In genomic region chr3:79994029-79994539, GRCm38 (mm10) we compare ENCODE assay signal across 12 mouse cellular contexts.
A peak's percentile ranks its signal among the peaks of the same experiment; 100 is the strongest.
DNase-seq lines count a peak whose midpoint lies in the region; ATAC-seq and TF ChIP-seq lines count a peak whose summit lies in the region.
"Had no signal": no experiment of that assay in that cellular context is flagged by ENCODE, and none has a peak within 500 bp of the region (broad histone marks: within the 10 kb centered on the region; RNA-seq: fewer than 3 reads in every experiment).

No protein-coding gene starts in this region.

- DNase-seq in kidney, postnatal 0 days (ENCODE audit: low spot score), result peak; percentile 79
- no peak for DNase-seq in kidney, postnatal 14 days
- peak; percentile 69 for DNase-seq in c-Kit-positive CD71-positive TER-119-positive erythroid progenitor cells, embryonic 14.5 days (ENCODE audit: low spot score)
- peak; percentile 84 for DNase-seq in heart, postnatal 0 days (ENCODE audit: low spot score)
- no peak for DNase-seq in layer of hippocampus, adult 9-10 months (ENCODE audit: low spot score)
- DNase-seq: adrenal gland, postnatal 14 days; cerebellum, postnatal 14 days; right cerebral cortex, postnatal 4 days had no signal

- no peak for ATAC-seq in kidney, postnatal 0 days (replicated peaks; ENCODE audit: low FRiP score, low read depth)
- ATAC-seq in heart, postnatal 0 days (ENCODE audit: insufficient read depth, low read depth), result peak; percentile 38
- no peak for ATAC-seq in forebrain, embryonic 13.5 days
- no peak for ATAC-seq in forebrain, embryonic 16.5 days
- ATAC-seq: forebrain, embryonic 15.5 days had no signal

- H3K4me2 ChIP-seq in kidney, postnatal 0 days (ENCODE audit: low read length), result no peak overlapping the region
- no peak overlapping the region for H3K4me2 ChIP-seq in heart, postnatal 0 days (ENCODE audit: low read depth, low read length)
- H3K4me2 ChIP-seq in myocyte (ENCODE audit: low read depth), result peak overlapping the region; percentile 72
- no peak overlapping the region for H3K4me2 ChIP-seq in forebrain, embryonic 13.5 days
- no peak overlapping the region for H3K4me2 ChIP-seq in forebrain, embryonic 16.5 days (ENCODE audit: low read length)
- H3K4me2 ChIP-seq: forebrain, embryonic 15.5 days had no signal

- peak overlapping the region; percentile 54 for H3K27ac ChIP-seq in kidney, postnatal 0 days
- H3K27ac ChIP-seq in heart, postnatal 0 days (ENCODE audit: low read depth), result peak overlapping the region; percentile 77
- H3K27ac ChIP-seq in forebrain, embryonic 13.5 days, result no peak overlapping the region
- H3K27ac ChIP-seq in forebrain, embryonic 16.5 days (ENCODE audit: low read length), result no peak overlapping the region
- H3K27ac ChIP-seq: forebrain, embryonic 15.5 days had no signal

- H3K36me3 ChIP-seq in kidney, postnatal 0 days (ENCODE audit: insufficient read depth, low read length), result no peaks in the 10 kb centered on the region
- H3K36me3 ChIP-seq in heart, postnatal 0 days (replicated peaks; ENCODE audit: control insufficient read depth, insufficient read depth, low read length), result no peaks in the 10 kb centered on the region
- no peaks in the 10 kb centered on the region for H3K36me3 ChIP-seq in myocyte (ENCODE audit: control insufficient read depth, insufficient read depth)
- H3K36me3 ChIP-seq in forebrain, embryonic 13.5 days (ENCODE audit: poor library complexity, severe bottlenecking), result no peaks in the 10 kb centered on the region
- no peaks in the 10 kb centered on the region for H3K36me3 ChIP-seq in forebrain, embryonic 16.5 days (ENCODE audit: control insufficient read depth, insufficient read depth)
- H3K36me3 ChIP-seq: forebrain, embryonic 15.5 days had no signal

- no peak overlapping the region for H3K9ac ChIP-seq in kidney, postnatal 0 days (ENCODE audit: low read depth, low read length)
- H3K9ac ChIP-seq in heart, postnatal 0 days (replicated peaks; ENCODE audit: low read depth, low read length), result no peak overlapping the region
- no peak overlapping the region for H3K9ac ChIP-seq in forebrain, embryonic 13.5 days
- no peak overlapping the region for H3K9ac ChIP-seq in forebrain, embryonic 16.5 days (replicated peaks; ENCODE audit: low read depth, low read length)
- H3K9ac ChIP-seq: forebrain, embryonic 15.5 days had no signal

- TF ChIP-seq CTCF in kidney, postnatal 0 days (IDR thresholded peaks at IDR 0.05; ENCODE audit: low read depth), result no peak
- TF ChIP-seq CTCF in heart, postnatal 0 days (IDR thresholded peaks at IDR 0.05; ENCODE audit: low read depth), result no peak

- H3K79me2 ChIP-seq in myocyte (ENCODE audit: control insufficient read depth, insufficient read depth), result no peaks in the 10 kb centered on the region

- 0 out of 2 replicates have a peak, but pooled peaks have one; percentile 18 for TF ChIP-seq EP300 in heart, postnatal 0 days (IDR thresholded peaks at IDR 0.05; ENCODE audit: low read depth)

- H3K9me3 ChIP-seq in kidney, postnatal 0 days (replicated peaks; ENCODE audit: low read length), result no peaks in the 10 kb centered on the region
- no peaks in the 10 kb centered on the region for H3K9me3 ChIP-seq in heart, postnatal 0 days (replicated peaks; ENCODE audit: control insufficient read depth, low read length)
- no peaks in the 10 kb centered on the region for H3K9me3 ChIP-seq in forebrain, embryonic 13.5 days (replicated peaks)
- no peaks in the 10 kb centered on the region for H3K9me3 ChIP-seq in forebrain, embryonic 16.5 days (ENCODE audit: control insufficient read depth, low read length)
- H3K9me3 ChIP-seq: forebrain, embryonic 15.5 days had no signal

- no peaks in the 10 kb centered on the region for H3K4me1 ChIP-seq in kidney, postnatal 0 days (replicated peaks; ENCODE audit: insufficient read depth, low read length)
- peaks cover 29% of the 10 kb centered on the region for H3K4me1 ChIP-seq in heart, postnatal 0 days (ENCODE audit: control insufficient read depth, insufficient read depth)
- H3K4me1 ChIP-seq in forebrain, embryonic 13.5 days, result no peaks in the 10 kb centered on the region
- no peaks in the 10 kb centered on the region for H3K4me1 ChIP-seq in forebrain, embryonic 16.5 days (replicated peaks; ENCODE audit: control insufficient read depth, insufficient read depth, low read length)
- H3K4me1 ChIP-seq: forebrain, embryonic 15.5 days had no signal

- H3ac ChIP-seq in myocyte (ENCODE audit: control insufficient read depth, insufficient read length), result no peak overlapping the region

- WGBS in kidney, postnatal 0 days, result 48% methylated on average over 5 of the region's 5 CpGs
- WGBS in heart, postnatal 0 days, result 14% methylated on average over 5 of the region's 5 CpGs
- 78% methylated on average over 5 of the region's 5 CpGs for WGBS in forebrain, embryonic 13.5 days
- WGBS in forebrain, embryonic 16.5 days, result 77% methylated on average over 5 of the region's 5 CpGs

- TF ChIP-seq POLR2A in myocyte (IDR thresholded peaks at IDR 0.05; ENCODE audit: insufficient read length, low read depth), result no peak

- no peak overlapping the region for H3K4me3 ChIP-seq in kidney, postnatal 0 days (replicated peaks; ENCODE audit: low read depth, low read length)
- no peak overlapping the region for H3K4me3 ChIP-seq in heart, postnatal 0 days (ENCODE audit: low read depth, low read length)
- no peak overlapping the region for H3K4me3 ChIP-seq in myocyte
- no peak overlapping the region for H3K4me3 ChIP-seq in forebrain, embryonic 13.5 days
- no peak overlapping the region for H3K4me3 ChIP-seq in forebrain, embryonic 16.5 days (replicated peaks; ENCODE audit: low read length)
- H3K4me3 ChIP-seq: forebrain, embryonic 15.5 days had no signal

- H3K27me3 ChIP-seq in kidney, postnatal 0 days (ENCODE audit: insufficient read depth, low read length), result no peaks in the 10 kb centered on the region
- H3K27me3 ChIP-seq in heart, postnatal 0 days (ENCODE audit: control insufficient read depth, insufficient read depth, low read length), result no peaks in the 10 kb centered on the region
- H3K27me3 ChIP-seq in myocyte (ENCODE audit: control insufficient read depth, insufficient read depth, insufficient read length), result no peaks in the 10 kb centered on the region
- H3K27me3 ChIP-seq in forebrain, embryonic 13.5 days, result no peaks in the 10 kb centered on the region
- no peaks in the 10 kb centered on the region for H3K27me3 ChIP-seq in forebrain, embryonic 16.5 days (replicated peaks; ENCODE audit: control insufficient read depth, insufficient read depth, low read length)
- H3K27me3 ChIP-seq: forebrain, embryonic 15.5 days had no signal

TF ChIP-seq in myocyte, 11 proteins besides CTCF, POLR2A, EP300 and RAD21:
- TF ChIP-seq CEBPB (IDR thresholded peaks at IDR 0.05; ENCODE audit: insufficient read depth, poor library complexity, severe bottlenecking), result 0 out of 2 replicates have a peak, but pooled peaks have one; percentile 35
- no peak for TF ChIP-seq E2F4 (IDR thresholded peaks at IDR 0.05; ENCODE audit: insufficient read depth)

Comparison
In these comparisons a context has a peak if more than half of its experiments do, and no peak if none do; other contexts are left out.
1. DNase-seq: peak in kidney, postnatal 0 days (single experiment), c-Kit-positive CD71-positive TER-119-positive erythroid progenitor cells, embryonic 14.5 days (single experiment) and heart, postnatal 0 days (single experiment); none in kidney, postnatal 14 days (single experiment) and layer of hippocampus, adult 9-10 months (single experiment).
2. H3K27ac ChIP-seq: peak in kidney, postnatal 0 days (single experiment) and heart, postnatal 0 days (single experiment); none in forebrain, embryonic 13.5 days (single experiment) and forebrain, embryonic 16.5 days (single experiment).